Mouse (Mus musculus) cortical plate, adult 2 months (tissue): Measurements from ENCODE around the gene Olfr1463.

ENCODE experiments used
- CTCF ChIP-seq: fragments of 200-500 bp; IDR thresholded peaks from 2 replicates; pipeline ENCODE4 v1.5.1; 2011; ENCODE audit warnings: mild to moderate bottlenecking, control low read depth, low read length; ENCODE audit not compliant: insufficient read depth; ENCODE audit errors: extremely low read depth
- POLR2A ChIP-seq: fragments of 200-500 bp; IDR thresholded peaks from 2 replicates; pipeline ENCODE4 v1.6.1; 2011; ENCODE audit warnings: mild to moderate bottlenecking, low read length, control low read depth; ENCODE audit not compliant: insufficient read depth; ENCODE audit errors: extremely low read depth

DNA sequence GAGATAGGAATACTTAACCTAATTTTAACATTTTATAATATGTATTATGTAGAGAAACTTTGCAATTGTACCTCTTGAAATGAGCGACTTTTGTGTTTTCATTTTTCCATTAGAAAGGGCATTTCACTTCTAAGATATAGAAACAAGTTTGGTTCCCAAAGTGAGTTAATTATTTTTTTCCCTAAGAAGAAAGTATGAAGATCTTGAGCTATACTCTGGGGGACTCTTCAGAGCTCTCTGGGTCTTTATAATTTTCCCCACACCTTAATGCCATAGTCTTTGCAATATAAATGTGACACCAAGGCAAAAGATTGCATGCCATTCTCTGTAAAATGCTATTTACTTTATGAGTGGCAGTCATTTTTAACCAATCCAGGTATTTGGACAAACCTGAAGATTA is 45.7 kb upstream of the Olfr1463 start, which contains the start of gene Olfr1462:
- no peak for TF ChIP-seq CTCF
- no peak for TF ChIP-seq POLR2A
